In the genomic region with DNA sequence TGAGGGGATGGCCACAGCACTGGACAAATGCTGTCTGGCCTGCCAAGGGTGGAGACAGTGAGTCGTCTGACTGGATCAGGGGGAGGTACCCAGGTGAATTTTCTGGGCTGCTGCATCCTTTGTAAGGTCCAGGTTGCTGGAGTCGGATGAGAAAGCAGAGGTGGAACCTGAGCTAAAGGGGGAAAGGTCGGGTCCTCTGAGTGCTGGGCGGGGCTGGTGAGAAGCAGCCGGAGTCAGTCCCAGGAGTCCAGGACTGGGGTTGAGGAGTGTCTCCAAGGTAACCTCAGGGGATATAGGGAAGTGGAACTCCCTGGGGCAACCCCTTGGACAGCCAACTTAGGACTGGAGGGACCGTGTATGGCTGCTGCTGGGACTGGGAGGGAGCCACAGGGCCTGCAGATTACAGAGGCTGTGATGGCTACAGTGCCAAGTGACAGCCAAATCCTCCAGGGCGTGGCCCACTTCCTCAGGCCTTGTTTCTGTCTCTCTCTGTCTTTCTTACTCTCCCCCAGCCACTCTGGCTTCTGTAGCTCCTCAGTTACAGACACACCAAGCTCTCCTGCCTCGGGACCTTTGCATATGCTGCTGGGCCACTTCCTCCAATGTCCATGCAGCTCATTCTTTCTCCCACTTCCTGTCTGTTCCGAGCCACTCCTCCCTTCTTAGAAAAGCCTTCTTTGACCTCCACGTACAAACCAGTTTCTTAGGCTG, we compare ENCODE assay signal across 12 mouse cellular contexts. TPM values are rescaled to one million over a fixed set of nuclear protein-coding genes. Genes with fewer than 3 reads are reported as not detected.
DNase-seq lines count a peak whose midpoint lies in the region; ATAC-seq and TF ChIP-seq lines count a peak whose summit lies in the region.
"Had no signal": no experiment of that assay in that cellular context is flagged by ENCODE, and none has a peak within 500 bp of the region (broad histone marks: within the 10 kb centered on the region; RNA-seq: fewer than 3 reads in every experiment).

No protein-coding gene starts in this region.

- no peak for TF ChIP-seq CTCF in spleen, adult 2 months (IDR thresholded peaks at IDR 0.05; ENCODE audit: extremely low read depth, insufficient read depth, insufficient read length, insufficient replicate concordance)
- no peak for TF ChIP-seq CTCF in stomach, postnatal 0 days (IDR thresholded peaks at IDR 0.05; ENCODE audit: low read depth)

- no peak for DNase-seq in hindbrain, embryonic 10.5 days (ENCODE audit: low spot score)
- no peak for DNase-seq in hindbrain, embryonic 14.5 days (ENCODE audit: low spot score)
- DNase-seq in spleen, adult 2 months (ENCODE audit: low read depth in 1 of 2, low spot score in 2 of 2): no peak
- no peak for DNase-seq in spleen, postnatal 14 days (ENCODE audit: low spot score in 2 of 2)
- no peak for DNase-seq in limb, embryonic 10.5 days (ENCODE audit: low spot score)
- DNase-seq in stomach, postnatal 0 days (ENCODE audit: low spot score): no peak
- DNase-seq in left cerebral cortex, adult 9 months (ENCODE audit: low spot score in 2 of 2): no peak
- DNase-seq: cerebellum, postnatal 14 days had no signal

- H3K27me3 ChIP-seq in hindbrain, embryonic 10.5 days (ENCODE audit: insufficient read depth, poor library complexity, severe bottlenecking): no peaks in the 10 kb centered on the region
- no peaks in the 10 kb centered on the region for H3K27me3 ChIP-seq in hindbrain, embryonic 14.5 days (ENCODE audit: control insufficient read depth, insufficient read depth, low read length)
- no peaks in the 10 kb centered on the region for H3K27me3 ChIP-seq in spleen, adult 2 months (ENCODE audit: control insufficient read depth, insufficient read depth, low read length)
- H3K27me3 ChIP-seq in limb, embryonic 10.5 days (ENCODE audit: low read depth, poor library complexity, severe bottlenecking): no peaks in the 10 kb centered on the region
- no peaks in the 10 kb centered on the region for H3K27me3 ChIP-seq in stomach, postnatal 0 days (ENCODE audit: control insufficient read depth, insufficient read depth, low read length)
- no peaks in the 10 kb centered on the region for H3K27me3 ChIP-seq in forebrain, embryonic 16.5 days (replicated peaks; ENCODE audit: control insufficient read depth, insufficient read depth, low read length)

- no peak for TF ChIP-seq EP300 in stomach, postnatal 0 days (optimal IDR thresholded peaks at IDR 0.05)

- no peak overlapping the region for H3K4me3 ChIP-seq in hindbrain, embryonic 10.5 days
- H3K4me3 ChIP-seq in hindbrain, embryonic 14.5 days (replicated peaks; ENCODE audit: low read length): no peak overlapping the region
- H3K4me3 ChIP-seq in spleen, adult 2 months (ENCODE audit: extremely low read depth, insufficient read depth, insufficient read length): no peak overlapping the region; the same call in 1 of the 2 replicates
- no peak overlapping the region for H3K4me3 ChIP-seq in limb, embryonic 10.5 days
- no peak overlapping the region for H3K4me3 ChIP-seq in stomach, postnatal 0 days (ENCODE audit: low read depth, low read length)
- H3K4me3 ChIP-seq in forebrain, embryonic 16.5 days (replicated peaks; ENCODE audit: low read length): no peak overlapping the region

- no peak for ATAC-seq in hindbrain, embryonic 14.5 days (ENCODE audit: low FRiP score)
- no peak for ATAC-seq in stomach, postnatal 0 days (ENCODE audit: low FRiP score, low TSS enrichment)
- ATAC-seq in forebrain, embryonic 16.5 days: no peak
- ATAC-seq: forebrain, embryonic 14.5 days had no signal

- H3K4me2 ChIP-seq in hindbrain, embryonic 14.5 days (replicated peaks): no peak overlapping the region
- no peak overlapping the region for H3K4me2 ChIP-seq in stomach, postnatal 0 days (replicated peaks; ENCODE audit: low read depth)
- no peak overlapping the region for H3K4me2 ChIP-seq in forebrain, embryonic 16.5 days (ENCODE audit: low read length)

- peaks cover 41% of the 10 kb centered on the region for H3K4me1 ChIP-seq in hindbrain, embryonic 10.5 days (replicated peaks)
- no peaks in the 10 kb centered on the region for H3K4me1 ChIP-seq in hindbrain, embryonic 14.5 days (replicated peaks; ENCODE audit: control insufficient read depth, insufficient read depth, low read length)
- H3K4me1 ChIP-seq in spleen, adult 2 months (ENCODE audit: control insufficient read depth, insufficient read depth, insufficient read length): peaks cover 27% of the 10 kb centered on the region
- peaks cover 9% of the 10 kb centered on the region; the same call in 1 of the 2 replicates for H3K4me1 ChIP-seq in limb, embryonic 10.5 days
- no peaks in the 10 kb centered on the region for H3K4me1 ChIP-seq in stomach, postnatal 0 days (replicated peaks; ENCODE audit: control insufficient read depth, insufficient read depth)
- H3K4me1 ChIP-seq in forebrain, embryonic 16.5 days (replicated peaks; ENCODE audit: control insufficient read depth, insufficient read depth, low read length): no peaks in the 10 kb centered on the region

- TF ChIP-seq POLR2A in spleen, adult 2 months (IDR thresholded peaks at IDR 0.05; ENCODE audit: low read depth, low read length): no peak; the same call in 1 of the 2 replicates

- H3K36me3 ChIP-seq in hindbrain, embryonic 10.5 days: no peaks in the 10 kb centered on the region
- H3K36me3 ChIP-seq in hindbrain, embryonic 14.5 days (replicated peaks; ENCODE audit: control insufficient read depth, insufficient read depth): no peaks in the 10 kb centered on the region
- H3K36me3 ChIP-seq in spleen, adult 2 months (ENCODE audit: control insufficient read depth, insufficient read depth, low read length): no peaks in the 10 kb centered on the region
- H3K36me3 ChIP-seq in limb, embryonic 10.5 days: no peaks in the 10 kb centered on the region
- H3K36me3 ChIP-seq in stomach, postnatal 0 days (ENCODE audit: control insufficient read depth, insufficient read depth, low read length): no peaks in the 10 kb centered on the region
- H3K36me3 ChIP-seq in forebrain, embryonic 16.5 days (ENCODE audit: control insufficient read depth, insufficient read depth): no peaks in the 10 kb centered on the region

- peak overlapping the region; percentile 62 for H3K27ac ChIP-seq in hindbrain, embryonic 10.5 days
- no peak overlapping the region for H3K27ac ChIP-seq in hindbrain, embryonic 14.5 days
- peak overlapping the region; percentile 91 for H3K27ac ChIP-seq in spleen, adult 2 months (ENCODE audit: insufficient read depth, low read length)
- peak overlapping the region; percentile 14; the same call in 1 of the 2 replicates for H3K27ac ChIP-seq in limb, embryonic 10.5 days
- H3K27ac ChIP-seq in stomach, postnatal 0 days (replicated peaks): peak overlapping the region; percentile 18; the same call in 1 of the 2 replicates
- no peak overlapping the region for H3K27ac ChIP-seq in forebrain, embryonic 16.5 days (ENCODE audit: low read length)

- no peaks in the 10 kb centered on the region for H3K9me3 ChIP-seq in hindbrain, embryonic 10.5 days
- H3K9me3 ChIP-seq in hindbrain, embryonic 14.5 days (ENCODE audit: control insufficient read depth, low read length): no peaks in the 10 kb centered on the region
- no peaks in the 10 kb centered on the region for H3K9me3 ChIP-seq in limb, embryonic 10.5 days (replicated peaks)
- H3K9me3 ChIP-seq in stomach, postnatal 0 days (ENCODE audit: control insufficient read depth, low read length): no peaks in the 10 kb centered on the region
- no peaks in the 10 kb centered on the region for H3K9me3 ChIP-seq in forebrain, embryonic 16.5 days (ENCODE audit: control insufficient read depth, low read length)
- H3K9me3 ChIP-seq: megakaryocyte, embryonic 14.5 days had no signal

- 64% methylated on average over 10 of the region's 10 CpGs for WGBS in hindbrain, embryonic 10.5 days
- 60% methylated on average over 10 of the region's 10 CpGs for WGBS in hindbrain, embryonic 14.5 days
- 28% methylated on average over 10 of the region's 10 CpGs for WGBS in spleen, adult 2 months
- 62% methylated on average over 10 of the region's 10 CpGs for WGBS in limb, embryonic 10.5 days
- 44% methylated on average over 10 of the region's 10 CpGs for WGBS in stomach, postnatal 0 days
- 49% methylated on average over 10 of the region's 10 CpGs for WGBS in forebrain, embryonic 16.5 days

- no peak overlapping the region for H3K9ac ChIP-seq in hindbrain, embryonic 14.5 days
- no peak overlapping the region for H3K9ac ChIP-seq in stomach, postnatal 0 days (ENCODE audit: low read length)
- no peak overlapping the region for H3K9ac ChIP-seq in forebrain, embryonic 16.5 days (replicated peaks; ENCODE audit: low read depth, low read length)

RNA-seq across cellular contexts. Expression of a gene that starts 6.8 kb away (rescaled TPM):
- 0.71 and 0.81 TPM in 2 replicates for polyA plus RNA-seq in hindbrain, embryonic 10.5 days (2016; fragmentation: Nextera tagmentation; extraction: Ambion mirVana)
- 2.4 and 3.3 TPM in 2 replicates for polyA plus RNA-seq in hindbrain, embryonic 14.5 days (2014; fragmentation: Nextera tagmentation; extraction: Ambion mirVana)
- 24.6 and 26.1 TPM in 2 replicates for polyA plus RNA-seq in spleen, adult 2 months (2012; rRNA removed)
- 0.20 and 0.33 TPM in 2 replicates for polyA plus RNA-seq in limb, embryonic 10.5 days (2016; fragmentation: Nextera tagmentation; extraction: Ambion mirVana)
- polyA plus RNA-seq in stomach, postnatal 0 days (2015; fragmentation: Nextera tagmentation; extraction: Ambion mirVana): 1.8 and 2.2 TPM in 2 replicates
- 1.2 and 1.4 TPM in 2 replicates for polyA plus RNA-seq in forebrain, embryonic 16.5 days (2015; fragmentation: Nextera tagmentation; extraction: Ambion mirVana)

RNA-seq across cellular contexts. Expression of a gene that starts 10.2 kb away (rescaled TPM):
- polyA plus RNA-seq in hindbrain, embryonic 10.5 days (2016; fragmentation: Nextera tagmentation; extraction: Ambion mirVana): 241 and 279 TPM in 2 replicates
- polyA plus RNA-seq in hindbrain, embryonic 14.5 days (2014; fragmentation: Nextera tagmentation; extraction: Ambion mirVana): 310 and 332 TPM in 2 replicates
- polyA plus RNA-seq in spleen, adult 2 months (2012; rRNA removed): 120 and 161 TPM in 2 replicates
- polyA plus RNA-seq in limb, embryonic 10.5 days (2016; fragmentation: Nextera tagmentation; extraction: Ambion mirVana): 249 and 273 TPM in 2 replicates
- polyA plus RNA-seq in stomach, postnatal 0 days (2015; fragmentation: Nextera tagmentation; extraction: Ambion mirVana): 277 and 284 TPM in 2 replicates
- polyA plus RNA-seq in forebrain, embryonic 16.5 days (2015; fragmentation: Nextera tagmentation; extraction: Ambion mirVana): 186 and 207 TPM in 2 replicates

RNA-seq across cellular contexts. Expression of a gene that starts 12.2 kb away (rescaled TPM):
- polyA plus RNA-seq in hindbrain, embryonic 10.5 days (2016; fragmentation: Nextera tagmentation; extraction: Ambion mirVana): 6.3 and 8.8 TPM in 2 replicates
- polyA plus RNA-seq in hindbrain, embryonic 14.5 days (2014; fragmentation: Nextera tagmentation; extraction: Ambion mirVana): 9.7 and 10.4 TPM in 2 replicates
- polyA plus RNA-seq in spleen, adult 2 months (2012; rRNA removed): 753 and 934 TPM in 2 replicates
- polyA plus RNA-seq in limb, embryonic 10.5 days (2016; fragmentation: Nextera tagmentation; extraction: Ambion mirVana): 5.4 and 6.7 TPM in 2 replicates
- 17.4 and 19.7 TPM in 2 replicates for polyA plus RNA-seq in stomach, postnatal 0 days (2015; fragmentation: Nextera tagmentation; extraction: Ambion mirVana)
- 7.7 TPM in 2 replicates for polyA plus RNA-seq in forebrain, embryonic 16.5 days (2015; fragmentation: Nextera tagmentation; extraction: Ambion mirVana)

RNA-seq across cellular contexts. Expression of a gene that starts 15.9 kb away (rescaled TPM):
- polyA plus RNA-seq in hindbrain, embryonic 10.5 days (2016; fragmentation: Nextera tagmentation; extraction: Ambion mirVana): 21.6 and 21.9 TPM in 2 replicates
- polyA plus RNA-seq in hindbrain, embryonic 14.5 days (2014; fragmentation: Nextera tagmentation; extraction: Ambion mirVana): 11.6 and 13.3 TPM in 2 replicates
- polyA plus RNA-seq in spleen, adult 2 months (2012; rRNA removed): 269 and 299 TPM in 2 replicates
- polyA plus RNA-seq in limb, embryonic 10.5 days (2016; fragmentation: Nextera tagmentation; extraction: Ambion mirVana): 27.9 and 39.4 TPM in 2 replicates
- 17.4 and 21.8 TPM in 2 replicates for polyA plus RNA-seq in stomach, postnatal 0 days (2015; fragmentation: Nextera tagmentation; extraction: Ambion mirVana)
- 9.0 and 11.2 TPM in 2 replicates for polyA plus RNA-seq in forebrain, embryonic 16.5 days (2015; fragmentation: Nextera tagmentation; extraction: Ambion mirVana)

RNA-seq across cellular contexts. Expression of a gene that starts 35.6 kb away (rescaled TPM):
- not detected in 2 replicates for polyA plus RNA-seq in hindbrain, embryonic 10.5 days (2016; fragmentation: Nextera tagmentation; extraction: Ambion mirVana)
- not detected in 2 replicates for polyA plus RNA-seq in hindbrain, embryonic 14.5 days (2014; fragmentation: Nextera tagmentation; extraction: Ambion mirVana)
- 0.07 and 0.20 TPM in 2 replicates for polyA plus RNA-seq in spleen, adult 2 months (2012; rRNA removed)
- polyA plus RNA-seq in limb, embryonic 10.5 days (2016; fragmentation: Nextera tagmentation; extraction: Ambion mirVana): not detected in 2 replicates
- polyA plus RNA-seq in stomach, postnatal 0 days (2015; fragmentation: Nextera tagmentation; extraction: Ambion mirVana): 1.1 TPM in 2 replicates
- polyA plus RNA-seq in forebrain, embryonic 16.5 days (2015; fragmentation: Nextera tagmentation; extraction: Ambion mirVana): not detected in 2 replicates
- polyA plus RNA-seq: forebrain, embryonic 14.5 days; heart, embryonic 14.5 days had no signal

Comparison
In these comparisons a context has a peak if more than half of its experiments do, and no peak if none do; other contexts are left out.
1. H3K27ac ChIP-seq: peak in hindbrain, embryonic 10.5 days (single experiment), spleen, adult 2 months (single experiment), limb, embryonic 10.5 days (single experiment) and stomach, postnatal 0 days (single experiment); none in hindbrain, embryonic 14.5 days (single experiment) and forebrain, embryonic 16.5 days (single experiment).
2. RNA of a gene that starts 12.2 kb away (polyA plus RNA-seq): 753 to 934 TPM in spleen, adult 2 months; 17.4 to 19.7 TPM in stomach, postnatal 0 days, 9.7 to 10.4 TPM in hindbrain, embryonic 14.5 days, 6.3 to 8.8 TPM in hindbrain, embryonic 10.5 days, 7.7 TPM in forebrain, embryonic 16.5 days and 5.4 to 6.7 TPM in limb, embryonic 10.5 days; every median in the first group is over 10 times any median in the second.